Mouse (Mus musculus) limb, embryonic 14.5 days (tissue): ENCODE data around the gene Men1. TPM values are rescaled to one million over a fixed set of nuclear protein-coding genes. Genes with fewer than 3 reads are reported as not detected.

Experiments used
- ATAC-seq: fragments of 200-750 bp; cut with Nextera tagmentation; 2 replicates; pipeline ENCODE4 v1.8.0; 2017; ENCODE audit warnings: low read depth, moderate number of reproducible peaks, moderate TSS enrichment; ENCODE audit not compliant: low FRiP score
- DNase-seq: peaks from one replicate; pipeline ENCODE4 v3.0.0-alpha.2; 2015; ENCODE audit warnings: low spot score
- H3K27ac ChIP-seq: fragments of 300-500 bp; sonication (generic); replicated peaks from 2 replicates; pipeline ENCODE4 v1.5.1; 2014; ENCODE audit warnings: low read depth, mild to moderate bottlenecking, low read length, moderate library complexity, mixed read lengths
- H3K27me3 ChIP-seq: fragments of 300-500 bp; sonication (generic); 2 replicates; pipeline ENCODE4 v1.6.1; 2014; ENCODE audit warnings: low read length, mixed read lengths; ENCODE audit not compliant: control insufficient read depth, insufficient read depth
- H3K36me3 ChIP-seq: fragments of 300-500 bp; sonication (generic); 2 replicates; pipeline ENCODE4 v1.6.1; 2014; ENCODE audit warnings: mild to moderate bottlenecking, low read length, moderate library complexity, mixed read lengths; ENCODE audit not compliant: control insufficient read depth, insufficient read depth
- H3K4me1 ChIP-seq: fragments of 300-500 bp; sonication (generic); 2 replicates; pipeline ENCODE4 v1.6.1; 2014; ENCODE audit warnings: antibody characterized with exemption, low read length, mixed read lengths; ENCODE audit not compliant: control insufficient read depth, insufficient read depth
- H3K4me2 ChIP-seq: fragments of 300-500 bp; sonication (generic); replicated peaks from 2 replicates; pipeline ENCODE4 v1.6.1; 2014; ENCODE audit warnings: low read depth, mild to moderate bottlenecking, low read length, moderate library complexity; ENCODE audit not compliant: severe bottlenecking
- H3K4me3 ChIP-seq: fragments of 300-500 bp; sonication (generic); replicated peaks from 2 replicates; pipeline ENCODE4 v1.5.1; 2014; ENCODE audit warnings: low read length
- H3K9ac ChIP-seq: fragments of 300-500 bp; sonication (generic); 2 replicates; pipeline ENCODE4 v1.6.1; 2014; ENCODE audit warnings: mild to moderate bottlenecking, low read depth, low read length, moderate library complexity; ENCODE audit not compliant: severe bottlenecking
- H3K9me3 ChIP-seq: fragments of 300-500 bp; sonication (generic); 2 replicates; pipeline ENCODE4 v1.6.1; 2016; ENCODE audit warnings: low read length; ENCODE audit not compliant: control insufficient read depth
- POLR2A ChIP-seq: fragments of 200-500 bp; IDR thresholded peaks from 2 replicates; pipeline ENCODE4 v1.8.0; 2012; ENCODE audit warnings: inconsistent platforms, mild to moderate bottlenecking, moderate library complexity, borderline replicate concordance; ENCODE audit not compliant: insufficient read depth, insufficient read length; ENCODE audit errors: extremely low read depth
- WGBS: fragments of 180-500 bp; shearing (Covaris S2); extraction: QIAGEN DNeasy Blood & Tissue Kit; methylation state at CpG from one replicate; pipeline ENCODE4 v1.1.7; 2014; 5-methylcytosine and 5-hydroxymethylcytosine counted together
- polyA plus RNA-seq, 2 experiments: library from polyadenylated mRNA; depleted of rRNA in 1 of 2; stranded (reverse) in 1 of 2; unstranded in 1 of 2; fragments of >200 nt; fragmentation: Nextera tagmentation in 1 of 2; extraction: Ambion mirVana in 1 of 2; gene quantifications; 2 replicates each; pipeline versions ENCODE4 v1.2.1 to v1.2.3; 2012 to 2014

Gene Men1
- polyA plus RNA-seq, 2 experiments: 60.4 to 102 TPM

DNA sequence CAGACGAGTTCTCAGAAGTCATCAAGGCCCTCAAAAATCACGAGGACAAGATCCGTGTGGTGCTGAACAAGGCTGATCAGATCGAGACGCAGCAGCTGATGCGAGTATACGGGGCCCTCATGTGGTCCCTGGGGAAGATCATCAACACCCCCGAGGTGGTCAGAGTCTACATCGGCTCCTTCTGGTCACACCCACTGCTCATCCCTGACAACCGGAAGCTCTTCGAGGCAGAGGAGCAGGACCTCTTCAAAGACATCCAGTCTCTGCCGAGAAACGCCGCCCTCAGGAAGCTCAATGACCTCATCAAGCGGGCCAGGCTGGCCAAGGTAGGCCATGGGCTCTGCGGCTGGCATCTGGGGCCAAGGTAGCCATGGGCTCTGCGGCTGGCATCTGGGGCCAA, 40.5 kb upstream of the Men1 start:
- Histone ChIP-seq H3K36me3 (peaks cover 92% of the 10 kb centered on the region), H3K4me1 (no peaks in the 10 kb centered on the region), H3K9me3 (no peaks in the 10 kb centered on the region), H3K9ac (no peak overlapping the region), H3K4me3 (no peak overlapping the region), H3K27me3 (no peaks in the 10 kb centered on the region), H3K27ac (no peak overlapping the region), H3K4me2 (no peak overlapping the region)
- TF ChIP-seq POLR2A: no peak
- no peak for DNase-seq
- 96% methylated on average over 17 of the region's 17 CpGs for WGBS
- no peak for ATAC-seq

GRCm38 (mm10) chr19:6296551-6297210, 38.1 kb upstream of the Men1 start:
- H3K27me3 ChIP-seq: no peaks in the 10 kb centered on the region
- no peak overlapping the region for H3K4me3 ChIP-seq
- DNase-seq: no peak
- H3K4me2 ChIP-seq: no peak overlapping the region
- ATAC-seq: no peak
- no peaks in the 10 kb centered on the region for H3K9me3 ChIP-seq
- no peak overlapping the region for H3K9ac ChIP-seq
- H3K4me1 ChIP-seq: no peaks in the 10 kb centered on the region
- peaks cover 88% of the 10 kb centered on the region for H3K36me3 ChIP-seq
- no peak for TF ChIP-seq POLR2A
- H3K27ac ChIP-seq: no peak overlapping the region
- WGBS: 83% methylated on average over 5 of the region's 5 CpGs

GRCm38 (mm10) chr19:6297641-6298040, 37.1 kb upstream of the Men1 start:
- H3K9ac ChIP-seq: no peak overlapping the region
- ATAC-seq: no peak
- no peak overlapping the region for H3K4me3 ChIP-seq
- H3K9me3 ChIP-seq: no peaks in the 10 kb centered on the region
- no peaks in the 10 kb centered on the region for H3K27me3 ChIP-seq
- H3K36me3 ChIP-seq: peaks cover 78% of the 10 kb centered on the region
- TF ChIP-seq POLR2A: no peak
- DNase-seq: no peak
- 91% methylated on average over 9 of the region's 9 CpGs for WGBS
- H3K4me1 ChIP-seq: peaks cover 7% of the 10 kb centered on the region; the same call in 1 of the 2 replicates
- H3K27ac ChIP-seq: no peak overlapping the region
- no peak overlapping the region for H3K4me2 ChIP-seq

GRCm38 (mm10) chr19:6299003-6299402, 35.8 kb upstream of the Men1 start:
- Histone ChIP-seq H3K27ac (no peak overlapping the region), H3K4me2 (no peak overlapping the region), H3K9ac (no peak overlapping the region), H3K36me3 (peaks cover 69% of the 10 kb centered on the region), H3K4me1 (peaks cover 7% of the 10 kb centered on the region; the same call in 1 of the 2 replicates), H3K4me3 (no peak overlapping the region), H3K9me3 (no peaks in the 10 kb centered on the region), H3K27me3 (no peaks in the 10 kb centered on the region)
- no peak for DNase-seq
- no peak for ATAC-seq
- no peak for TF ChIP-seq POLR2A
- 73% methylated on average over 4 of the region's 4 CpGs for WGBS

DNA sequence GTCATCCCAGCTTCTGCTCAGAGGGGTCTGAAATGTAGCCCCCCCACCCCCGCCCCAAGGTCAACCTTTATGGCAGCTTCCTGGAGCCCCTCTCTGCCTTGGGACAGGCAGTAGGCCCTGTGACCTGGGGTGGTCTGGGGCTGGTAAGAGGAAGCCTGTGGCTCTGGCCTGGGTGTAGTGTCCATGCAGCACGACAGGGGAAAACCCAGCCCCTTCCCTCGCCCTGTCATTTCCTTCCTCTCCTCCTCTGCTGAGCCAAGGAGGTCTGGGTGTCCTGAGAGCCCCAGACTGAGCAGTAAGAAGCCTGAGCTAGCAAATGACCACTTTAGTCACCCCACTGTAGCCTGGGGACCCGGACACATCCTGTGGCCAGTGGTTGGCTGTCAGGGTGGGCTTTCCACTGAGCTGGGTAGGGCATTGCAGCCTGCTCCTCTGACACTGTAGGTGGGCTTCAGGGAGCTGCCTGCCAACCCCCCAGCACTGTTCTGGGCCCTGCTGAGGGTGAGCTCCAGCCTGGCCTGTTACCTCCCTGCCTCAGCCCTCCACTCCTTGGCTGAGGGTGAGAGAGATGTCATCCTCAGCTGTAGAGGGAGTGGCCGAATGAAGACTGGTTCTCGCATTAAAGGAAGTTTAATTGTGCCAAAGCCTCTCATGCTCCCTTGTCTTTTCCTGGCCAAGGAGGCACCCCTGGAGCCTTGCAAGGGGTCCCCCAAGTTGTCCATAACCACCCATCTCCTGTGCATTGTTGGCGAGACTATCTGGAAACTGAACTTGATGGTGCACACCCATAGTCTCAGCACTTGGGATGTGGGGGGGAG, 35.1 kb upstream of the Men1 start:
- Histone ChIP-seq H3K4me3 (no peak overlapping the region), H3K4me1 (peaks cover 7% of the 10 kb centered on the region; the same call in 1 of the 2 replicates), H3K4me2 (no peak overlapping the region), H3K9me3 (no peaks in the 10 kb centered on the region), H3K9ac (no peak overlapping the region), H3K27me3 (no peaks in the 10 kb centered on the region), H3K27ac (0 out of 2 replicates have a peak overlapping the region, but pooled peaks have one; percentile 26), H3K36me3 (peaks cover 62% of the 10 kb centered on the region)
- DNase-seq: no peak
- 79% methylated on average over 7 of the region's 7 CpGs for WGBS
- no peak for ATAC-seq
- TF ChIP-seq POLR2A: no peak
